In the genomic region with DNA sequence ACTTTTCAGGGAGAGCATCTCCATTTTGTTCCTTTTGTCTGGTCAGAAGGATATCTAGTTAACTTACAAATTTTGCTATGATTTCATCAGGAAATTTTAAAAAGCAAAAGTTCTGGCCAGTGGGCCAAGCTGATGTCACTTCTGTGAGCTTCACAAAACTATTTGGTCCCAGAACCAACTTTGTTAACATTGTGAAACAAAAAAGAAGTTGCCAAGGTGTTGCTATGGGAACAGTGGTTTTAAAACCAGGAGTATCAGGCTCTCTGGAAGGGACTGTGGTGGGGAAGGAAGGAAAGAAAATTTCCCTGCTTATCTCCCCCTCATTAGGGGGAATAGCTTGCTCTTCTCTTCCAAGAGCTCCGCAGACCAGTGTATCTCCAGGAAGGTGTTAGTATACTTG, we compare ENCODE assay signal across 20 mouse cellular contexts.
DNase-seq lines count a peak whose midpoint lies in the region; ATAC-seq and TF ChIP-seq lines count a peak whose summit lies in the region.
"Had no signal": no experiment of that assay in that cellular context is flagged by ENCODE, and none has a peak within 500 bp of the region (broad histone marks: within the 10 kb centered on the region; RNA-seq: fewer than 3 reads in every experiment).

No protein-coding gene starts in this region.

- 77% methylated on average over 1 of the region's 1 CpGs for WGBS in forebrain, embryonic 14.5 days
- WGBS in forebrain, embryonic 15.5 days: 74% methylated on average over 1 of the region's 1 CpGs
- 61% methylated on average over 1 of the region's 1 CpGs for WGBS in heart, embryonic 11.5 days (ENCODE audit: insufficient replicate concordance)
- 65% methylated on average over 1 of the region's 1 CpGs for WGBS in lung, postnatal 0 days
- 74% methylated on average over 1 of the region's 1 CpGs for WGBS in midbrain, embryonic 11.5 days

- TF ChIP-seq EP300 in lung, postnatal 0 days (IDR thresholded peaks at IDR 0.05): no peak

- H3K9me3 ChIP-seq in forebrain, embryonic 14.5 days (replicated peaks; ENCODE audit: control insufficient read depth, low read length): no peaks in the 10 kb centered on the region
- H3K9me3 ChIP-seq in forebrain, embryonic 15.5 days: no peaks in the 10 kb centered on the region
- no peaks in the 10 kb centered on the region; the same call in 1 of the 2 replicates for H3K9me3 ChIP-seq in heart, embryonic 11.5 days (replicated peaks; ENCODE audit: control insufficient read depth, low read length)
- no peaks in the 10 kb centered on the region for H3K9me3 ChIP-seq in lung, postnatal 0 days (ENCODE audit: low read length)
- no peaks in the 10 kb centered on the region for H3K9me3 ChIP-seq in midbrain, embryonic 11.5 days (ENCODE audit: control insufficient read depth, low read length)
- H3K9me3 ChIP-seq: forebrain, embryonic 13.5 days; limb, embryonic 10.5 days; liver, embryonic 15.5 days; midbrain, embryonic 10.5 days had no signal

- DNase-seq in forebrain, embryonic 14.5 days (ENCODE audit: low spot score): peak; percentile 4
- DNase-seq in heart, adult 9 months (ENCODE audit: low spot score in 2 of 2): peak; percentile 38 to 62
- DNase-seq in lung, postnatal 14 days: peak; percentile 13
- DNase-seq in lung, postnatal 0 days (ENCODE audit: low spot score): no peak
- DNase-seq in heart, postnatal 4 days: peak; percentile 9
- DNase-seq in midbrain, embryonic 11.5 days (ENCODE audit: low spot score, missing footprints): no peak
- DNase-seq: adrenal gland, postnatal 25 days; cerebellum, adult 9-10 months; kidney, adult 8-10 months; kidney, postnatal 10 days; liver had no signal

- H3K4me2 ChIP-seq in forebrain, embryonic 14.5 days (ENCODE audit: low read length): no peak overlapping the region
- H3K4me2 ChIP-seq in forebrain, embryonic 15.5 days (replicated peaks): no peak overlapping the region
- no peak overlapping the region for H3K4me2 ChIP-seq in heart, embryonic 11.5 days
- no peak overlapping the region for H3K4me2 ChIP-seq in lung, postnatal 0 days (replicated peaks; ENCODE audit: low read depth, low read length)
- no peak overlapping the region for H3K4me2 ChIP-seq in midbrain, embryonic 11.5 days
- H3K4me2 ChIP-seq: forebrain, embryonic 13.5 days; hindbrain, embryonic 14.5 days; liver, embryonic 15.5 days had no signal

- H3K4me1 ChIP-seq in forebrain, embryonic 14.5 days (ENCODE audit: control insufficient read depth, insufficient read depth, low read length): no peaks in the 10 kb centered on the region
- H3K4me1 ChIP-seq in forebrain, embryonic 15.5 days: no peaks in the 10 kb centered on the region
- H3K4me1 ChIP-seq in heart, embryonic 11.5 days (ENCODE audit: control insufficient read depth, insufficient read depth, low read length): 0 out of 2 replicates have a peak, but pooled peaks cover 5% of the 10 kb centered on the region
- H3K4me1 ChIP-seq in lung, postnatal 0 days (ENCODE audit: insufficient read depth, low read depth, low read length): no peaks in the 10 kb centered on the region
- H3K4me1 ChIP-seq in midbrain, embryonic 11.5 days (ENCODE audit: control insufficient read depth, insufficient read depth, low read length): no peaks in the 10 kb centered on the region; the same call in 1 of the 2 replicates
- H3K4me1 ChIP-seq: forebrain, embryonic 13.5 days; limb, embryonic 10.5 days; liver, embryonic 15.5 days had no signal

- H3K27ac ChIP-seq in forebrain, embryonic 14.5 days (ENCODE audit: low read depth, low read length): no peak overlapping the region
- no peak overlapping the region for H3K27ac ChIP-seq in forebrain, embryonic 15.5 days (replicated peaks)
- H3K27ac ChIP-seq in heart, embryonic 11.5 days (ENCODE audit: low read depth, low read length): no peak overlapping the region
- no peak overlapping the region for H3K27ac ChIP-seq in lung, postnatal 0 days (ENCODE audit: low read length)
- H3K27ac ChIP-seq in midbrain, embryonic 11.5 days (ENCODE audit: low read depth, low read length): no peak overlapping the region
- H3K27ac ChIP-seq: forebrain, embryonic 13.5 days; hindbrain, embryonic 14.5 days; left cerebral cortex, adult 2 months; limb, embryonic 10.5 days; liver, embryonic 15.5 days; macrophage; midbrain, embryonic 10.5 days had no signal

- ATAC-seq in forebrain, embryonic 14.5 days: no peak
- no peak for ATAC-seq in forebrain, embryonic 15.5 days (replicated peaks)
- no peak for ATAC-seq in heart, embryonic 11.5 days (replicated peaks; ENCODE audit: insufficient number of reproducible peaks, low FRiP score, low TSS enrichment)
- ATAC-seq in lung, postnatal 0 days: no peak
- ATAC-seq in midbrain, embryonic 11.5 days (ENCODE audit: low FRiP score): no peak
- ATAC-seq: forebrain, embryonic 13.5 days had no signal

- H3K27me3 ChIP-seq in forebrain, embryonic 14.5 days (replicated peaks; ENCODE audit: control insufficient read depth, insufficient read depth, low read length): no peaks in the 10 kb centered on the region
- H3K27me3 ChIP-seq in forebrain, embryonic 15.5 days: no peaks in the 10 kb centered on the region
- no peaks in the 10 kb centered on the region for H3K27me3 ChIP-seq in heart, embryonic 11.5 days (ENCODE audit: control insufficient read depth, insufficient read depth, low read length)
- no peaks in the 10 kb centered on the region for H3K27me3 ChIP-seq in lung, postnatal 0 days (replicated peaks; ENCODE audit: insufficient read depth, low read length)
- no peaks in the 10 kb centered on the region for H3K27me3 ChIP-seq in midbrain, embryonic 11.5 days (ENCODE audit: control insufficient read depth, insufficient read depth, low read length)
- H3K27me3 ChIP-seq: forebrain, embryonic 13.5 days; liver, embryonic 15.5 days had no signal

- H3K9ac ChIP-seq in forebrain, embryonic 14.5 days (ENCODE audit: low read length): no peak overlapping the region
- H3K9ac ChIP-seq in forebrain, embryonic 15.5 days (replicated peaks): no peak overlapping the region
- no peak overlapping the region for H3K9ac ChIP-seq in heart, embryonic 11.5 days (ENCODE audit: low read depth, low read length)
- H3K9ac ChIP-seq in lung, postnatal 0 days (replicated peaks; ENCODE audit: low read depth): no peak overlapping the region
- no peak overlapping the region for H3K9ac ChIP-seq in midbrain, embryonic 11.5 days (ENCODE audit: low read length)
- H3K9ac ChIP-seq: forebrain, embryonic 13.5 days; hindbrain, embryonic 14.5 days; liver, embryonic 15.5 days had no signal

- no peak for TF ChIP-seq CTCF in lung, postnatal 0 days (IDR thresholded peaks at IDR 0.05)

- no peaks in the 10 kb centered on the region for H3K36me3 ChIP-seq in forebrain, embryonic 14.5 days (ENCODE audit: control insufficient read depth, insufficient read depth, low read length)
- no peaks in the 10 kb centered on the region for H3K36me3 ChIP-seq in forebrain, embryonic 15.5 days
- H3K36me3 ChIP-seq in heart, embryonic 11.5 days (ENCODE audit: control insufficient read depth, insufficient read depth, low read length): no peaks in the 10 kb centered on the region
- no peaks in the 10 kb centered on the region for H3K36me3 ChIP-seq in lung, postnatal 0 days (ENCODE audit: insufficient read depth, low read length)
- H3K36me3 ChIP-seq in midbrain, embryonic 11.5 days (ENCODE audit: control insufficient read depth, insufficient read depth, low read length): no peaks in the 10 kb centered on the region
- H3K36me3 ChIP-seq: limb, embryonic 10.5 days; liver, embryonic 15.5 days; midbrain, embryonic 10.5 days had no signal

- no peak overlapping the region for H3K4me3 ChIP-seq in forebrain, embryonic 14.5 days (ENCODE audit: low read depth, low read length)
- no peak overlapping the region for H3K4me3 ChIP-seq in forebrain, embryonic 15.5 days
- no peak overlapping the region for H3K4me3 ChIP-seq in heart, embryonic 11.5 days (ENCODE audit: low read depth, low read length)
- H3K4me3 ChIP-seq in lung, postnatal 0 days (ENCODE audit: low read depth, low read length): no peak overlapping the region
- H3K4me3 ChIP-seq in midbrain, embryonic 11.5 days (ENCODE audit: low read depth, low read length): no peak overlapping the region
- H3K4me3 ChIP-seq: forebrain, embryonic 13.5 days; left cerebral cortex, adult 2 months; limb, embryonic 10.5 days; liver, embryonic 15.5 days; midbrain, embryonic 10.5 days had no signal

Comparison
In these comparisons a context has a peak if more than half of its experiments do, and no peak if none do; other contexts are left out.
1. DNase-seq: peak in forebrain, embryonic 14.5 days (single experiment), heart, adult 9 months (2 of 2), lung, postnatal 14 days (single experiment) and heart, postnatal 4 days (single experiment); none in lung, postnatal 0 days (single experiment) and midbrain, embryonic 11.5 days (single experiment).